Mouse (Mus musculus) embryonic facial prominence, embryonic 13.5 days (tissue): ENCODE data around the gene Ush1g. TPM values are rescaled to one million over a fixed set of nuclear protein-coding genes. Genes with fewer than 3 reads are reported as not detected.

Experiments used
- ATAC-seq: fragments of 200-750 bp; cut with Nextera tagmentation; 2 replicates; pipeline ENCODE4 v1.8.0; 2017; ENCODE audit warnings: low read depth; ENCODE audit not compliant: insufficient number of reproducible peaks, insufficient read depth, low FRiP score, low TSS enrichment
- H3K27ac ChIP-seq: fragments of 300-500 bp; sonication (generic); 2 replicates; pipeline ENCODE4 v1.5.1; 2015; ENCODE audit warnings: moderate library complexity, mild to moderate bottlenecking, inconsistent platforms
- H3K27me3 ChIP-seq: fragments of 300-500 bp; sonication (generic); 2 replicates; pipeline ENCODE4 v1.6.1; 2015; ENCODE audit warnings: mild to moderate bottlenecking, inconsistent platforms
- H3K36me3 ChIP-seq: fragments of 300-500 bp; sonication (generic); 2 replicates; pipeline ENCODE4 v1.6.1; 2015; ENCODE audit warnings: mild to moderate bottlenecking, inconsistent platforms
- H3K4me1 ChIP-seq: fragments of 300-500 bp; sonication (generic); 2 replicates; pipeline ENCODE4 v1.6.1; 2015; ENCODE audit warnings: inconsistent platforms
- H3K4me2 ChIP-seq: fragments of 300-500 bp; sonication (generic); 2 replicates; pipeline ENCODE4 v1.6.1; 2015; ENCODE audit warnings: moderate library complexity, mild to moderate bottlenecking, inconsistent platforms
- H3K4me3 ChIP-seq: fragments of 300-500 bp; sonication (generic); 2 replicates; pipeline ENCODE4 v1.5.1; 2015; ENCODE audit warnings: mild to moderate bottlenecking, inconsistent platforms
- H3K9ac ChIP-seq: fragments of 300-500 bp; sonication (generic); 2 replicates; pipeline ENCODE4 v1.6.1; 2015; ENCODE audit warnings: mild to moderate bottlenecking, inconsistent platforms
- H3K9me3 ChIP-seq: fragments of 300-500 bp; sonication (generic); 2 replicates; pipeline ENCODE4 v1.6.1; 2016; ENCODE audit warnings: inconsistent platforms
- WGBS: fragments of 180-500 bp; shearing (Covaris S2); methylation state at CpG from one replicate; pipeline ENCODE4 v1.1.7; 2015; ENCODE audit warnings: mixed read lengths; 5-methylcytosine and 5-hydroxymethylcytosine counted together
- polyA plus RNA-seq: library from polyadenylated mRNA; unstranded; fragments of >200 nt; fragmentation: Nextera tagmentation; extraction: Ambion mirVana; gene quantifications from 2 replicates; pipeline ENCODE4 v1.2.1, GENCODE M21; 2015

Gene Ush1g
- polyA plus RNA-seq, 1 experiment from 2014 or later: not detected

- 89% methylated on average over 5 of the region's 5 CpGs for WGBS
- Histone ChIP-seq H3K4me3 (no peak overlapping the region), H3K27me3 (peaks cover 43% of the 10 kb centered on the region)
Measured at GRCm38 (mm10) chr11:115353375-115353774, 31.5 kb upstream of the Ush1g start.

GRCm38 (mm10) chr11:115349976-115350375 lies 28.1 kb upstream of the Ush1g start:
- ATAC-seq: no peak
- Histone ChIP-seq H3K4me2 (no peak overlapping the region), H3K27ac (no peak overlapping the region), H3K36me3 (no peaks in the 10 kb centered on the region), H3K9me3 (no peaks in the 10 kb centered on the region), H3K4me1 (peaks cover 21% of the 10 kb centered on the region), H3K27me3 (peaks cover 32% of the 10 kb centered on the region), H3K4me3 (no peak overlapping the region), H3K9ac (no peak overlapping the region)
- WGBS: 83% methylated on average over 4 of the region's 4 CpGs

More at GRCm38 (mm10) chr11:115353375-115353774, 31.5 kb upstream of the Ush1g start:
- H3K9me3 ChIP-seq: no peaks in the 10 kb centered on the region
- ATAC-seq: no peak
- H3K4me2 ChIP-seq: no peak overlapping the region
- no peaks in the 10 kb centered on the region for H3K36me3 ChIP-seq
- H3K4me1 ChIP-seq: no peaks in the 10 kb centered on the region; the same call in 1 of the 2 replicates
- H3K9ac ChIP-seq: no peak overlapping the region
- H3K27ac ChIP-seq: no peak overlapping the region

DNA sequence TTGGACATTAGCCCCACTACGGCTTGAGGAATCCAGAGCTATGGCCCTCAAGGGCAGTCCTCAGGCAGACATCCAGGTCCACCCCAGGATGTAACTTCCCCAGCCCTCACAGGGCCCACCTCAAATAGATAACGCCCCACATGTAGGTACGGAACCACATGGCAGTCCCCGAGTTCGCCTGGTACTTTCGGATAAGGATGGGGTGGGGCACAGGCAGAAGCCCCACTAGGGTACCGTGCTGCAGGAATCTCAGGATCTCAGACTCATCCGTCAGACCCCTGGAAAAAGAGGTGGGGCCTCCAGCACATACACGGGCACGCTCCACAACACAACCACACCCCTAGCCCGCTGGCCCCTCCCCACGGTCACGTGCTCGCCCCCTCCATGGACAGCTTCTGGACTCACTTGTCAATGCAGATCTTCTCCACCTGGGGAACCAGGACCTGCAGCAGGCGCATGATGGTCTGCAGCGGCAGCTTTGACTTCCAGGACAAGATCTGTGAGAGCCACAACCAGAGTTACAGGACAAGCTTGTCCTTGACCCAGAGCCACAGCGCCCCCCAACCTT lies 26.9 kb upstream of the Ush1g start:
- no peaks in the 10 kb centered on the region for H3K9me3 ChIP-seq
- ATAC-seq: 0 out of 2 replicates have a peak, but pooled peaks have one; percentile 17
- no peaks in the 10 kb centered on the region for H3K36me3 ChIP-seq
- H3K4me3 ChIP-seq: no peak overlapping the region
- H3K9ac ChIP-seq: no peak overlapping the region
- 60% methylated on average over 17 of the region's 17 CpGs for WGBS
- H3K27me3 ChIP-seq: peaks cover 39% of the 10 kb centered on the region
- no peak overlapping the region for H3K27ac ChIP-seq
- no peak overlapping the region for H3K4me2 ChIP-seq
- H3K4me1 ChIP-seq: peaks cover 26% of the 10 kb centered on the region

DNA sequence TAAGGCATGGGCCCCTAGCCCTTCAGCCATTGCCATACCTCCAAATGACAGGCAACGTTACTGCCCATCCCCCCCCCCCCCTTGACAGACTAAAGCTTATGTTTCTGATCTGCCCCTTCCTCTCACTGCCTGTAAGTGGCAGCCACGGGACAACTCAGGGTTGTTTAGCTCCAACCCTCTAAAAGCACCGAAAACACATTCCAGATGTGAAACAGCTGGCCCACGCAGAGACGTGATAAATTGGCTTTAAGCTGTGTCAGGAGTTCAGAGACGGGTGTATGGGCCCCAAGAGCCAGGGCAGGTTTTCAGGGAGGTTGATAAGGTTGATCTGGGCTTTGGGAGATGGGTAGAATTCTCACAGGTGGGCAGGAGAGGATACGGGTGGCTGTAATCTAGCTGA lies 23.7 kb upstream of the Ush1g start:
- H3K4me2 ChIP-seq: no peak overlapping the region

GRCm38 (mm10) chr11:115344967-115345366 lies 23.1 kb upstream of the Ush1g start:
- H3K9ac ChIP-seq: no peak overlapping the region
- peaks cover 26% of the 10 kb centered on the region for H3K4me1 ChIP-seq
- no peaks in the 10 kb centered on the region for H3K9me3 ChIP-seq
- no peak overlapping the region for H3K4me2 ChIP-seq
- peaks cover 39% of the 10 kb centered on the region for H3K27me3 ChIP-seq
- H3K27ac ChIP-seq: no peak overlapping the region
- WGBS: 10% methylated on average over 12 of the region's 12 CpGs
- no peak for ATAC-seq
- no peak overlapping the region for H3K4me3 ChIP-seq
- no peaks in the 10 kb centered on the region for H3K36me3 ChIP-seq

More for the DNA sequence above, 23.7 kb upstream of the Ush1g start:
- Histone ChIP-seq H3K27ac (no peak overlapping the region), H3K27me3 (peaks cover 38% of the 10 kb centered on the region), H3K4me1 (peaks cover 26% of the 10 kb centered on the region), H3K9me3 (no peaks in the 10 kb centered on the region), H3K4me3 (no peak overlapping the region), H3K36me3 (no peaks in the 10 kb centered on the region), H3K9ac (no peak overlapping the region)
- no peak for ATAC-seq
- 9% methylated on average over 7 of the region's 7 CpGs for WGBS

DNA sequence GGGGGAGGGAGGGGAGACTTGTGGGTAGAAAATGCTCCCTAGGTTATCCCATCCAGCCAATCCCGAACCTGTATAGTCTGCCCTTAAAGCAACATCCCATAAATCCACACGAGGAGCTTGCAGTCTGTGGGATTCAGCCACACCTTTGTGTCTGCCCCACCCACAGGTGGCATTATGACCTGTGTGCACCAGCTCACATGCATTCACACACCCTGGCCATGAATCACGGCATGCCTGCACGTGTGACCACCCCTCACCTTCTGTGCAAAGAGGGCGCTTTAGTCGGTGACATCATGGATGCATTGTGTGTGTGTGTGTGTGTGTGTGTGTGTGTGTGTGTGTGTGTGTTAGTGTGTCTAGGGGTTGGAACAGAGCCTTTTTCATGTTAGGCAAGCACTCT lies 20.0 kb upstream of the Ush1g start:
- Histone ChIP-seq H3K9ac (no peak overlapping the region), H3K36me3 (no peaks in the 10 kb centered on the region), H3K4me1 (peaks cover 24% of the 10 kb centered on the region), H3K9me3 (no peaks in the 10 kb centered on the region), H3K27me3 (peaks cover 52% of the 10 kb centered on the region), H3K4me3 (no peak overlapping the region), H3K27ac (no peak overlapping the region), H3K4me2 (no peak overlapping the region)
- WGBS: 65% methylated on average over 6 of the region's 6 CpGs
- no peak for ATAC-seq

- H3K9ac ChIP-seq: no peak overlapping the region
- no peak for ATAC-seq
- 63% methylated on average over 2 of the region's 2 CpGs for WGBS
- no peak overlapping the region for H3K4me3 ChIP-seq
- H3K36me3 ChIP-seq: no peaks in the 10 kb centered on the region
- H3K27me3 ChIP-seq: peaks cover 54% of the 10 kb centered on the region
- H3K27ac ChIP-seq: no peak overlapping the region
- H3K4me1 ChIP-seq: peaks cover 18% of the 10 kb centered on the region
- H3K9me3 ChIP-seq: no peaks in the 10 kb centered on the region
- no peak overlapping the region for H3K4me2 ChIP-seq
Measured at GRCm38 (mm10) chr11:115341246-115341645, 19.4 kb upstream of the Ush1g start.

DNA sequence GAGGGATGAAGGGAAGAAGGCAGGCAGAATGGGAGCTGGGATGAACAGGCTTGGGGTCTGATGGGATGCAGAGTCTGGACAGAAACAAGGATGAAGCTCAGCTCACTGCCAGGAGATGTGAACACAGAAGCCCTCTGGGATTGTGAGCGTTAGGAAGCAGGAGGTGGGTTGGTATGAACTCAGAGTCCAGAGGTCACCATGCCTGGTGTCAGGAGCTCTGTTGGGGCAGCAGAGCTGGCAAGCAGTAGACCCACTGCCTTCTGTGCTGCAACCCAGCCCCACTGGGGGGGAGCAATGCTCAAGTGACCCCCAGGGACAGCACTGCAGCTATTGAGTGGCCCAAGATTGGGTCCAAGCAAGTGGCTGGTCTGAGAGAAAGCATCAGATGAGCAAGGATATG lies 16.0 kb upstream of the Ush1g start:
- ATAC-seq: no peak
- 48% methylated on average over 1 of the region's 1 CpGs for WGBS

DNA sequence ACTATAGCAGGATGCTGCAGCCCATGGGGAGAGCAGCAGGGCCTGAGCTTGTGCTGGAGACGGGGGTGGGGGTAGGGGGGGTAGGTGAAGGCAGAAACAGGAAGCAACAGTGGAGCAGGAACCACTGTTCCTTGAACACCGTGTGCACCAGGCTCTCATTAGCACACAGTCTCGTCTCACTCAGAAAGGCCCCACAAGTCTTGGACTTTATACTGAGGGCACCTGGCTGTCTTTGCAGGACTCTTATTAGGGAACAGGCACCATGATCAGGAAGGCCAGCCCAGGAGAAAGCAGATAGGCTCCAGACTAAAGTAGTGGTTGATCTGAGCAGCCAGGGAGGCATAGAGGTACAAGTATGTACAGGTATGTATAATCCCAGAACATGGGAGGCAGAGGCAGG lies 15.5 kb upstream of the Ush1g start:
- Histone ChIP-seq H3K27ac (no peak overlapping the region), H3K4me3 (no peak overlapping the region), H3K9me3 (no peaks in the 10 kb centered on the region), H3K9ac (no peak overlapping the region), H3K36me3 (no peaks in the 10 kb centered on the region), H3K4me2 (no peak overlapping the region), H3K27me3 (peaks cover 75% of the 10 kb centered on the region), H3K4me1 (peaks cover 8% of the 10 kb centered on the region)
- 50% methylated on average over 3 of the region's 3 CpGs for WGBS
- ATAC-seq: no peak

More for the DNA sequence above, 16.0 kb upstream of the Ush1g start:
- H3K4me3 ChIP-seq: no peak overlapping the region
- no peak overlapping the region for H3K4me2 ChIP-seq
- no peak overlapping the region for H3K27ac ChIP-seq
- H3K9ac ChIP-seq: no peak overlapping the region
- H3K36me3 ChIP-seq: no peaks in the 10 kb centered on the region
- H3K4me1 ChIP-seq: peaks cover 8% of the 10 kb centered on the region
- peaks cover 71% of the 10 kb centered on the region for H3K27me3 ChIP-seq
- H3K9me3 ChIP-seq: no peaks in the 10 kb centered on the region

- Histone ChIP-seq H3K36me3 (no peaks in the 10 kb centered on the region), H3K9me3 (no peaks in the 10 kb centered on the region), H3K27me3 (peaks cover 88% of the 10 kb centered on the region), H3K4me3 (no peak overlapping the region), H3K9ac (no peak overlapping the region), H3K4me1 (peaks cover 8% of the 10 kb centered on the region), H3K27ac (no peak overlapping the region), H3K4me2 (no peak overlapping the region)
- WGBS: 19% methylated on average over 6 of the region's 6 CpGs
- no peak for ATAC-seq
Measured at GRCm38 (mm10) chr11:115336115-115336514, 14.3 kb upstream of the Ush1g start.

- Histone ChIP-seq H3K27me3 (peaks cover 87% of the 10 kb centered on the region), H3K36me3 (no peaks in the 10 kb centered on the region), H3K4me2 (no peak overlapping the region), H3K4me1 (peaks cover 8% of the 10 kb centered on the region), H3K4me3 (no peak overlapping the region), H3K27ac (no peak overlapping the region), H3K9ac (no peak overlapping the region), H3K9me3 (no peaks in the 10 kb centered on the region)
- no peak for ATAC-seq
- 56% methylated on average over 12 of the region's 12 CpGs for WGBS
Measured at GRCm38 (mm10) chr11:115335223-115335622, 13.4 kb upstream of the Ush1g start.

GRCm38 (mm10) chr11:115334531-115334930 lies 12.7 kb upstream of the Ush1g start, which contains the start of gene Otop3:
TSS of gene Otop3 (plus strand) at chr11:115334731.
- Histone ChIP-seq H3K9ac (0 out of 2 replicates have a peak within 1 kb of the TSS, but pooled peaks have one; percentile 32), H3K4me3 (peak within 1 kb of the TSS; percentile 13; the same call in 1 of the 2 replicates), H3K27ac (no peak within 1 kb of the TSS), H3K36me3 (no peaks in the 10 kb centered on the region), H3K4me2 (peak within 1 kb of the TSS; percentile 48), H3K9me3 (no peaks in the 10 kb centered on the region), H3K27me3 (peaks cover 85% of the 10 kb centered on the region), H3K4me1 (peaks cover 8% of the 10 kb centered on the region)
- no peak for ATAC-seq
- 5% methylated on average over 29 of the region's 29 CpGs for WGBS
